ENCODE assay signal across 11 mouse cellular contexts in genomic region chr6:144312781-144313754, GRCm38 (mm10).
DNase-seq lines count a peak whose midpoint lies in the region; ATAC-seq lines count a peak whose summit lies in the region.
"Had no signal": no experiment of that assay in that cellular context is flagged by ENCODE, and none has a peak within 500 bp of the region (broad histone marks: within the 10 kb centered on the region; RNA-seq: fewer than 3 reads in every experiment).

No protein-coding gene starts in this region.

- intact Hi-C loops in gastrocnemius, postnatal 36 days (cut with DNase I), result no loop called here

- H3K9me3 ChIP-seq in neural tube, embryonic 15.5 days (replicated peaks), result no peaks in the 10 kb centered on the region
- no peaks in the 10 kb centered on the region for H3K9me3 ChIP-seq in hindbrain, embryonic 10.5 days
- H3K9me3 ChIP-seq in midbrain, embryonic 11.5 days (ENCODE audit: control insufficient read depth, low read length), result no peaks in the 10 kb centered on the region

- no peak overlapping the region for H3K4me3 ChIP-seq in neural tube, embryonic 15.5 days (replicated peaks)
- H3K4me3 ChIP-seq in hindbrain, embryonic 10.5 days, result no peak overlapping the region
- no peak overlapping the region for H3K4me3 ChIP-seq in midbrain, embryonic 11.5 days (ENCODE audit: low read depth, low read length)

- H3K9ac ChIP-seq in neural tube, embryonic 15.5 days (replicated peaks), result no peak overlapping the region
- H3K9ac ChIP-seq in midbrain, embryonic 11.5 days (ENCODE audit: low read length), result no peak overlapping the region

- H3K4me1 ChIP-seq in neural tube, embryonic 15.5 days, result peaks cover 5% of the 10 kb centered on the region
- peaks cover 22% of the 10 kb centered on the region for H3K4me1 ChIP-seq in hindbrain, embryonic 10.5 days (replicated peaks)
- peaks cover 8% of the 10 kb centered on the region for H3K4me1 ChIP-seq in midbrain, embryonic 11.5 days (ENCODE audit: control insufficient read depth, insufficient read depth, low read length)

- H3K36me3 ChIP-seq in neural tube, embryonic 15.5 days, result no peaks in the 10 kb centered on the region
- no peaks in the 10 kb centered on the region for H3K36me3 ChIP-seq in hindbrain, embryonic 10.5 days
- no peaks in the 10 kb centered on the region for H3K36me3 ChIP-seq in midbrain, embryonic 11.5 days (ENCODE audit: control insufficient read depth, insufficient read depth, low read length)

- peak; percentile 31 for DNase-seq in neural tube, embryonic 10.5 days (ENCODE audit: extremely low spot score, low spot score)
- DNase-seq in hindbrain, embryonic 10.5 days (ENCODE audit: low spot score), result peak; percentile 73
- peak; percentile 88 for DNase-seq in midbrain, embryonic 11.5 days (ENCODE audit: low spot score, missing footprints)
- peak; percentile 17 for DNase-seq in yolk sac, embryonic 10.5 days (ENCODE audit: low spot score)
- no peak for DNase-seq in gastrocnemius, postnatal 36 days
- DNase-seq in adipocyte (ENCODE audit: low spot score), result no peak
- DNase-seq in c-Kit-positive CD71-positive TER-119-positive erythroid progenitor cells, embryonic 14.5 days (ENCODE audit: low spot score), result no peak
- DNase-seq: cerebellum, postnatal 14 days; right cerebral cortex, adult 18-20 months had no signal

- no peak for ATAC-seq in neural tube, embryonic 15.5 days (ENCODE audit: low FRiP score)
- ATAC-seq in midbrain, embryonic 11.5 days (ENCODE audit: low FRiP score), result peak; percentile 91
- ATAC-seq: Patski had no signal

- 18% methylated on average over 17 of the region's 17 CpGs for WGBS in neural tube, embryonic 15.5 days
- WGBS in hindbrain, embryonic 10.5 days, result 50% methylated on average over 17 of the region's 17 CpGs
- 62% methylated on average over 17 of the region's 17 CpGs for WGBS in midbrain, embryonic 11.5 days

- no peaks in the 10 kb centered on the region for H3K27me3 ChIP-seq in neural tube, embryonic 15.5 days (replicated peaks)
- no peaks in the 10 kb centered on the region for H3K27me3 ChIP-seq in hindbrain, embryonic 10.5 days (ENCODE audit: insufficient read depth, poor library complexity, severe bottlenecking)
- no peaks in the 10 kb centered on the region for H3K27me3 ChIP-seq in midbrain, embryonic 11.5 days (ENCODE audit: control insufficient read depth, insufficient read depth, low read length)
- H3K27me3 ChIP-seq: Patski had no signal

- H3K4me2 ChIP-seq in neural tube, embryonic 15.5 days, result no peak overlapping the region
- no peak overlapping the region for H3K4me2 ChIP-seq in midbrain, embryonic 11.5 days

- H3K27ac ChIP-seq in neural tube, embryonic 15.5 days (replicated peaks), result no peak overlapping the region
- H3K27ac ChIP-seq in hindbrain, embryonic 10.5 days, result peak overlapping the region; percentile 83
- no peak overlapping the region for H3K27ac ChIP-seq in midbrain, embryonic 11.5 days (ENCODE audit: low read depth, low read length)

Comparison
In these comparisons a context has a peak if more than half of its experiments do, and no peak if none do; other contexts are left out.
1. DNase-seq: peak in neural tube, embryonic 10.5 days (single experiment), hindbrain, embryonic 10.5 days (single experiment), midbrain, embryonic 11.5 days (single experiment) and yolk sac, embryonic 10.5 days (single experiment); none in gastrocnemius, postnatal 36 days (0 of 2), adipocyte (single experiment) and c-Kit-positive CD71-positive TER-119-positive erythroid progenitor cells, embryonic 14.5 days (single experiment).